Mouse (Mus musculus) hindbrain, embryonic 11.5 days (tissue): Measurements from ENCODE around the gene Slc22a8. TPM values are rescaled to one million over a fixed set of nuclear protein-coding genes. Genes with fewer than 3 reads are reported as not detected.

ENCODE experiments used
- ATAC-seq: fragments of 200-750 bp; cut with Nextera tagmentation; 2 replicates; pipeline ENCODE4 v1.8.0; 2017; ENCODE audit warnings: mild to moderate bottlenecking, moderate TSS enrichment, moderate library complexity; ENCODE audit not compliant: low FRiP score
- DNase-seq: peaks from one replicate; pipeline ENCODE4 v3.0.0-alpha.2; 2015; ENCODE audit warnings: low spot score
- H3K27ac ChIP-seq: fragments of 300-500 bp; sonication (generic); 2 replicates; pipeline ENCODE4 v1.5.1; 2014; ENCODE audit warnings: mild to moderate bottlenecking, low read depth, low read length
- H3K27me3 ChIP-seq: fragments of 300-500 bp; sonication (generic); 2 replicates; pipeline ENCODE4 v1.6.1; 2014; ENCODE audit warnings: mild to moderate bottlenecking, low read length, moderate library complexity, mixed read lengths; ENCODE audit not compliant: control insufficient read depth, insufficient read depth
- H3K36me3 ChIP-seq: fragments of 300-500 bp; sonication (generic); 2 replicates; pipeline ENCODE4 v1.6.1; 2014; ENCODE audit warnings: mild to moderate bottlenecking, low read length, moderate library complexity, mixed read lengths; ENCODE audit not compliant: control insufficient read depth, insufficient read depth
- H3K4me1 ChIP-seq: fragments of 300-500 bp; sonication (generic); replicated peaks from 2 replicates; pipeline ENCODE4 v1.6.1; 2014; ENCODE audit warnings: low read length, mixed read lengths; ENCODE audit not compliant: control insufficient read depth, insufficient read depth
- H3K4me2 ChIP-seq: fragments of 300-500 bp; sonication (generic); replicated peaks from 2 replicates; pipeline ENCODE4 v1.6.1; 2014; ENCODE audit warnings: mild to moderate bottlenecking, low read depth, low read length
- H3K4me3 ChIP-seq: fragments of 300-500 bp; sonication (generic); 2 replicates; pipeline ENCODE4 v1.5.1; 2014; ENCODE audit warnings: low read depth, low read length
- H3K9ac ChIP-seq: fragments of 300-500 bp; sonication (generic); 2 replicates; pipeline ENCODE4 v1.6.1; 2014; ENCODE audit warnings: low read depth, low read length
- H3K9me3 ChIP-seq: fragments of 300-500 bp; sonication (generic); 2 replicates; pipeline ENCODE4 v1.6.1; 2016; ENCODE audit warnings: low read length; ENCODE audit not compliant: control insufficient read depth
- WGBS: fragments of 180-500 bp; shearing (Covaris S2); extraction: QIAGEN DNeasy Blood & Tissue Kit; methylation state at CpG from one replicate; pipeline ENCODE4 v1.1.7; 2014; 5-methylcytosine and 5-hydroxymethylcytosine counted together
- polyA plus RNA-seq: library from polyadenylated mRNA; unstranded; fragments of >200 nt; fragmentation: Nextera tagmentation; extraction: Ambion mirVana; gene quantifications from 2 replicates; pipeline ENCODE4 v1.2.1, GENCODE M21; 2014

Slc22a8 gene
- polyA plus RNA-seq, 1 experiment from 2014 or later: 0.08 TPM

GRCm38 (mm10) chr19:8587315-8587714 lies 3.7 kb upstream of the Slc22a8 start:
- ATAC-seq (no peak), DNase-seq (no peak)
- Histone ChIP-seq H3K27ac (no peak overlapping the region), H3K9ac (no peak overlapping the region), H3K27me3 (no peaks in the 10 kb centered on the region), H3K4me1 (no peaks in the 10 kb centered on the region), H3K4me3 (no peak overlapping the region), H3K9me3 (no peaks in the 10 kb centered on the region), H3K36me3 (no peaks in the 10 kb centered on the region), H3K4me2 (no peak overlapping the region)
- WGBS: 47% methylated on average over 1 of the region's 1 CpGs

- Histone ChIP-seq H3K9me3 (no peaks in the 10 kb centered on the region), H3K27me3 (no peaks in the 10 kb centered on the region), H3K36me3 (no peaks in the 10 kb centered on the region), H3K4me1 (no peaks in the 10 kb centered on the region; the same call in 1 of the 2 replicates), H3K9ac (no peak overlapping the region), H3K4me2 (no peak overlapping the region), H3K27ac (no peak overlapping the region), H3K4me3 (no peak overlapping the region)
- 76% methylated on average over 2 of the region's 2 CpGs for WGBS
- no peak for ATAC-seq
- DNase-seq: no peak
These were observed 1.1 kb downstream of the Slc22a8 start for GRCm38 (mm10) chr19:8592155-8592554.

GRCm38 (mm10) chr19:8592873-8593408 lies 1.9 kb downstream of the Slc22a8 start:
- no peak overlapping the region for H3K27ac ChIP-seq
- H3K36me3 ChIP-seq: no peaks in the 10 kb centered on the region
- no peak for ATAC-seq
- H3K27me3 ChIP-seq: no peaks in the 10 kb centered on the region
- no peaks in the 10 kb centered on the region; the same call in 1 of the 2 replicates for H3K4me1 ChIP-seq
- no peak overlapping the region for H3K4me3 ChIP-seq
- H3K9ac ChIP-seq: no peak overlapping the region
- WGBS: 78% methylated on average over 6 of the region's 6 CpGs
- no peaks in the 10 kb centered on the region for H3K9me3 ChIP-seq
- no peak for DNase-seq
- H3K4me2 ChIP-seq: no peak overlapping the region

- Histone ChIP-seq H3K4me3 (no peak overlapping the region), H3K9me3 (no peaks in the 10 kb centered on the region), H3K36me3 (no peaks in the 10 kb centered on the region), H3K27ac (no peak overlapping the region), H3K9ac (no peak overlapping the region), H3K4me1 (no peaks in the 10 kb centered on the region; the same call in 1 of the 2 replicates), H3K27me3 (no peaks in the 10 kb centered on the region), H3K4me2 (no peak overlapping the region)
- DNase-seq (no peak), ATAC-seq (no peak)
- 86% methylated on average over 11 of the region's 11 CpGs for WGBS
These were observed 2.8 kb downstream of the Slc22a8 start for GRCm38 (mm10) chr19:8593833-8594232.

GRCm38 (mm10) chr19:8594518-8594917 lies 3.5 kb downstream of the Slc22a8 start:
- Histone ChIP-seq H3K27ac (no peak overlapping the region), H3K36me3 (no peaks in the 10 kb centered on the region), H3K9ac (no peak overlapping the region), H3K27me3 (no peaks in the 10 kb centered on the region), H3K4me3 (no peak overlapping the region), H3K9me3 (no peaks in the 10 kb centered on the region), H3K4me1 (no peaks in the 10 kb centered on the region; the same call in 1 of the 2 replicates), H3K4me2 (no peak overlapping the region)
- DNase-seq: peak; percentile 26
- WGBS: 6% methylated on average over 1 of the region's 1 CpGs
- no peak for ATAC-seq

- no peaks in the 10 kb centered on the region for H3K27me3 ChIP-seq
- no peaks in the 10 kb centered on the region for H3K36me3 ChIP-seq
- H3K4me2 ChIP-seq: no peak overlapping the region
- no peaks in the 10 kb centered on the region for H3K9me3 ChIP-seq
- H3K9ac ChIP-seq: no peak overlapping the region
- DNase-seq (no peak), ATAC-seq (no peak)
- H3K4me3 ChIP-seq: no peak overlapping the region
- no peaks in the 10 kb centered on the region; the same call in 1 of the 2 replicates for H3K4me1 ChIP-seq
- 69% methylated on average over 4 of the region's 4 CpGs for WGBS
- no peak overlapping the region for H3K27ac ChIP-seq
These were observed 6.2 kb downstream of the Slc22a8 start for GRCm38 (mm10) chr19:8597269-8597668.

GRCm38 (mm10) chr19:8599229-8599628 lies 8.2 kb downstream of the Slc22a8 start:
- whole genome bisulfite sequencing: 71% methylated on average over 2 of the region's 2 CpGs
- no peak overlapping the region for H3K4me2 ChIP-seq
- no peaks in the 10 kb centered on the region for H3K27me3 ChIP-seq
- no peaks in the 10 kb centered on the region for H3K36me3 ChIP-seq
- H3K27ac ChIP-seq: no peak overlapping the region
- no peak for ATAC-seq
- H3K4me1 ChIP-seq: no peaks in the 10 kb centered on the region; the same call in 1 of the 2 replicates
- no peaks in the 10 kb centered on the region for H3K9me3 ChIP-seq
- H3K9ac ChIP-seq: no peak overlapping the region
- DNase-seq: no peak
- H3K4me3 ChIP-seq: no peak overlapping the region

GRCm38 (mm10) chr19:8601922-8602321 lies 10.9 kb downstream of the Slc22a8 start:
- no peak overlapping the region for H3K27ac ChIP-seq
- H3K4me2 ChIP-seq: no peak overlapping the region
- DNase-seq (no peak), ATAC-seq (no peak)
- H3K9me3 ChIP-seq: no peaks in the 10 kb centered on the region
- no peak overlapping the region for H3K9ac ChIP-seq
- no peaks in the 10 kb centered on the region for H3K27me3 ChIP-seq
- no peaks in the 10 kb centered on the region for H3K36me3 ChIP-seq
- H3K4me3 ChIP-seq: no peak overlapping the region
- no peaks in the 10 kb centered on the region for H3K4me1 ChIP-seq

- Histone ChIP-seq H3K4me3 (no peak overlapping the region), H3K27ac (no peak overlapping the region), H3K27me3 (no peaks in the 10 kb centered on the region), H3K36me3 (no peaks in the 10 kb centered on the region), H3K4me2 (no peak overlapping the region), H3K9ac (no peak overlapping the region), H3K4me1 (no peaks in the 10 kb centered on the region), H3K9me3 (no peaks in the 10 kb centered on the region)
- WGBS: 75% methylated on average over 3 of the region's 3 CpGs
- no peak for ATAC-seq
- no peak for DNase-seq
These were observed 11.9 kb downstream of the Slc22a8 start for GRCm38 (mm10) chr19:8602914-8603313.
